Mouse (Mus musculus): ENCODE measurements around the gene Olfr159.

The Olfr159 gene

DNA sequence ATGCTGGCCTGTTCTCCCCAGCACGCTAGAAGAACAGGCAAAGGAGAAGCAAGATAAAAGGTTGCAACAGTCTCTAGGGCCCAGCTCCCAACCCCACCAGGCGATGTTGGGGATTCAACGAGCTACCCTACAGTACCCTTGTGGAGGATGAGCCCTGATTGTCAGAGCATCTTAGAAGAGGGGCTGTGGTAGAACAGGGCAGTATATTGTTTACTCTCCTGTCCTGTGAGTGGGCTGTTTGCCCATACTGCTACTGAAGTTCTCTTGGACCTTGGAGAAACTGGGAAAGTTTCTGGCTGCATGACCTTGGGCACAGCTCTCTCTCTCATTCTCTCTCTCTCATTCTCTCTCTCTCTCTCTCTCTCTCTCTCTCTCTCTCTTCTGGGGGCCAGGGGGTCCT lies 41.7 kb downstream of the Olfr159 start:
- no peak for DNase-seq

DNA sequence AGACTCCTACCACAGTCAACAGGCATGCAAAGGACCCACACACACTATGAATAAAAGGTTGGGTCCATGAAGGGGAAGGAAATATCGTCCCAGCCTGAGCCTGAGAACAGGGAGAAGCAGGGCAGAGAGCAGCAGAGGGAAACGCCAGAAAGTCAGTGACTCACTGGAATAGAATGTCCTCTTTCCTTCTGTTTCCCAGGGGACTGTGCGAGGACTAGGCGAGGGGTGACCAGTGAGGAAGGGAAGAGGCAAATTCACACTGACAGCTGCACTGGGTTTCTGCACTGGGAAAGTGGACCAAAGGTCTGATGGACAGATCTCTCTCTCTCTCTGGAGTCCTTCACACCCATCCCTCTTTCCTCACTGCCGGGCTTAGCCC lies 42.2 kb downstream of the Olfr159 start:
- DNase-seq = no peak

DNA sequence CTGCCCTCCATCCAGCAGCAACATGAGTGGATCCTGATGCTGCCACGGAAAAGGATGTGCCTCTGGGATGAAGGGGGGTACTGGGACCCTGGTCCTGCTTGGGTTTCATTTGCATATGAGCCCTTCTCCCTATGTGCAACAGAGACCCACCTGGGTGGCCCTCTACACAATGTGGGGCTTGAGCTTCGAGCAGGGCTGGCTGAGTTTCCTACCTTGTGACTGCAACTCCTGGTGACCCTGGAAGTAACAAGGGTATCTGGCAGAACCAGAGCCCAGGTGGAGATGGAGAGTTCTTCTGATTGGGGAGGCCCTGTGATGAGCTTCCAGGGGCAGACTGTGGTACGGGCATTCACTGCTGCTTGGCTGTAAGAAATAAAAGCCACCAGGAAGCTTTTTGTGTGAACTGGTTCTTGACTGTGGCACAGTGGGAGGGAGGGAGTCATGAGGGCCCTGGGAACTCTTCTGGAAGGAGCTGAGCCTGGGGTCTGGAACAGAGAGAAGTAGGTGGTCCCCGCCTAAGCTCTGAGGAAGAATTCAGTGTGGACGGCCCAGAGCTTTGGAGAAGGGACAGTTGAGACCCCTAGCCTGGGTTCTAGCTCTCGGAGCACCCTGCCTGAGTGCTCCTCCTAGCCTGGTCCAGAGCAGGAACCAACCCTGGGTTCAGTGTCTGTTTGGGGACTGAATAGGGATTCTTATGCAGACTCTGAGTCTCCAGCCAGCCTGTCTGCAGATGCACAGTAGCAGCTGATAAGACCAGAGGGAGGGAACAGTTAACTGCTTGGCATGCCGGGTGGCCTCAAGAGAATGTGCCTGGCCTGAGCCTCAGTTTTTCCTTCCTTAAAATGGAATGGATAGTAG lies 42.9 kb downstream of the Olfr159 start:
- DNase-seq = no peak

DNA sequence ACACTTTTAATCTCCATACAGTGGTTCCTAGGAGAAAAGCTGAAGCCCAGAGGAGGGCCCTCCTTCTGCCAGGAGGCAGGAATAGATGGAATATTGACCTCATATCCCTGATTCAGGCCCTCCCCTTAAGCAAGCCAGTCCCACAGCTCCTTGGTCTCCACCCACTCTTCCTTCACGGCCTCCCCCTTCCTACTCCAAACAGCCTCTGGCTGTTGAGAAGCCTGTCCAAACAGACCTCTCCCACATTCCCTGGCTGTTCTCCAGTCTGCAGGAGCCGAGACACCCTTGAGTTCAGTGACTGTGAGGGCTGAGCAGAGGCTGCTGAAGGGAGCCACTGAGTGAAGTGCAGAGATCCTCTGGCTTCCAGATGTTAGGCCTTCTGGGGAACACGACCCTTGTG lies 43.8 kb downstream of the Olfr159 start, which contains the start of gene Hrct1:
Gene Hrct1 (plus strand): TSS at position 194 of the 400 bp plus-strand sequence.
- DNase-seq = no peak

DNA sequence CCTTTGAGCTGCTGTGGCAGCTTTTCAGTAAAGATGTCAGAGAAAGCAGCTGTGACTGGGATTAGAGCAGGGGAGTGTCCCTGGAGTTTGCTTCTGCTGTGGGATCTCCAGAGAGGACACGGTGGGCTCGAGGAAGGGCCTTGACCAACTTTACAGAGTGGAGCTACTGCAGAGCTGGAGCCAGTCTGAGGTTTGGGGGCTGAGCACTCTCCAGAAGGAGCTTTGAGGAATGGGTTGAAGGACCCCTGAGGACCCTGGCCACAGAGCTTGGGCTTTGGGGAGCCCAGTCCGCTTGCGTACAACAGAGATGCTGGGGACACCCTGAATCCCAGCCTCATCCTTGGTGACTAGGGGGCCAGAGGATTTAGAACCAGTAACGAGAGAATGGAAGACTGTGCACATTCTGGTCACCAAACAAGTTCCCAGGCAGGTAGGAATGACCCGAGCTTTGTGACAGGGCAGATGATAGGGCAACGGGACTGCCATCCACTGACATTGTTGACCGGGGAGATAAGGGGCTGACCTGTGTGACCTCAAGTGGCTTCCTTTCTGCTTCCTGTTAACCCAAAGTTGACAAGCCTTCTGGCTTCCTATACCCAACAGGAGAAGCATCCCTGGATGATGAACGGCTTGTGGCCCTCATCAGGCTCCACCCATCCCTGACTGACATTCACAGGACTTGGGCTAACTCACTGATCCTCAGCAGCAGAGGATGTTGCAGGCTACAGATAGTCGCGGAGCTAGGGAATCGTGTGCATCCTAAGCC lies 44.4 kb downstream of the Olfr159 start:
- DNase-seq = no peak

DNA sequence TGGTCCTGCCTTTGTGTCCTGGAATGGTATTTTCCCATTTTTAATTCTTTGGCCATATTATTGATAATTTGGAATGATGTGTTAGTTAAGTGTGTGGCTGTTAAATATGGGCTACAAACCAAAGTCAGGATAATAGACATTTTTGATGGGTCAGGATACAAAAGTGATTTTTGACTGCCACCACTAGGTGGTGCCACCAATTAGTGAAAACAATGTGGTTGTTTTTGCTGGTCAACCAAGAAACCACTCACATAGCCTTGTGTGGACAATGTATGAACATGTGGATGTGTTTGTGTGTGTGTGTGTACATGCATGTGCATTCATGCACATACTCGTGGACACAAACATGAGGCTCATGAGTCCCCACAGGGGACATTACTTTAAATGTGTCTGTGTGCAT lies 46.0 kb downstream of the Olfr159 start:
- DNase-seq = no peak

DNA sequence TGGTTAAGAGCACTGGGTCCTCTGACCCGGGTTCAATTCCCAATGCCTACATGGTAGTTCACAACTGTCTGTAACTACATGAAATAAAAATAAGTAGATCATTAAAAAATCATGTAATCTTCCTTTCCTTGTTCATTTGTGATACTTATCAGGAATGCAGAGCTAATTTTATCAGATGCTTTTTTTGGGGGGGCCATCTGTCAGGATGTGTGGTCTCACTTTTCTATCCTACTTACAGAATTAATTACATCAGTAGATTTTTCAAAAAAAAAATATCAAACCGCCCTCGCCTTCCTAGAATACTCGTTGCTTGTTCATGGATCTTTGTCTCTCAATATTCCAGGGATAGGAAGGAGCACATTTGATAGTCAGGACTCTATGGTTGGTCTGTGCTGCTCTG lies 48.6 kb downstream of the Olfr159 start:
- peak; percentile 57 for DNase-seq

DNA sequence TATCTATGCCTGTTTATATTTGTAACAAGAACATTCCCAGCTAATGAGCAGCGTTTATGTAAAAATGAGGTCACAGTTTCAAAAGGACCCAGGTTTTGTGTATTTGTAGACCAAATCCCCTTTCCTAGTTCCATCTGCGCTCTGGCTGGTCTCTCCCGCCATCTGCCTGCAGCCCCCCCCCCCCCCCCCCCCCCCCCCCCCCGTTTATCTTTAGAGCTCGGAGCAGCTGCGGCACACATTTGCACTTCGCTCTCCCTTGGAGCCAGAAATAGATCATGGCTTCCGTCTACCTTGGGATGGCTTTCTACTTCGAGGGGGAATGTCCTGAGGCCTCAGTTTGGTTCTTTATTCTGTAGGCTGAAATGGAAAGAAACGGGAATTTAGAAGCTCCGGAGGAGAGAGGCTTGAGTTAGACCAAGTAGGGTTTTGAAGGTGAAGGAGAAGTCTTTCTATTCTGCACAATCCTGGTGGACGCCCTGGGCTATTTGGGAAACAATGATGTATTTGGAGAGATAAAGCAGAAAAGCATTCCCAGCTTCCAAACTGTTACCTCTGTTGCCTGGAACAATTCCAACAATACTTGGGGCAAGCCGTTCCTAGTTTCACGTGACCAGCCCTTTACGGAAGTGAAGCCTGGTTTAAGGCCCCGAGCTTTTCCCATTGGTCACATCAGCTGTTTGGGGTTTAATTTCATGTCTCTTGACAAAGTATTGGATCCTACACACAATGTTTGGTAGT lies 50.1 kb downstream of the Olfr159 start:
- no peak for DNase-seq

All from layer of hippocampus, adult 9-11 months (tissue).